Mouse (Mus musculus): ENCODE measurements around the gene Prrt1. TPM values are rescaled to one million over a fixed set of nuclear protein-coding genes. Genes with fewer than 3 reads are reported as not detected.

Gene Prrt1
- total and polyA plus RNA-seq, 3 experiments: not detected

DNA sequence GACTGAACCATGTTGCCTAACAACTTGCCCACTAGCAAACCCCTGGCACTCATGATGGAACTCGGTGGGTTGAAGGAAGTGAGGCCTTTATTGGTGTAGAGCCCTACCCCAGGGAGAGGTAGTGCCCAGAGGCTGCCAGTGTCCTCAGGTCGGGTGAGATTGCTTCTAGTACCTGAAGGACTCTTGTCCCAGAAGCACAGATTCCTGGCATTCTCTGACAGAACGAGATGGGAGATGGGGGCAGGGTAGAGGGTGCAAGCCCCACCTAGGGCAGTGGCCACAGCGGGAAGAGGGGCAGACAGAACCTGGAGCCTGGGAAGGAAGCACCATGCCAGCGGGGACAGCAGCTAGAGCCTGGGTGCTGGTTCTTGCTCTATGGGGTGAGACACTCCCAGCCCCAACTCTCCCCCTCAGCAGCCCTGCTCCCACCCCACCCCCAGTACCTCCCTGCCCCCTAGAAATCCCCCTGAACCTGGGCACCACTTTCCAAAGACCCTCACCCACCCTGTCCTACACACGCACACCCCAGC, 31.7 kb upstream of the Prrt1 start, which contains the start of gene Ager:
Gene Ager, plus strand, starts transcription at position 297 of the 530 bp plus-strand sequence.
- Histone ChIP-seq H3K4me1 (ENCODE audit: control insufficient read depth in 1 of 2, insufficient read depth in 2 of 2) (peaks cover 8 to 37% of the 10 kb centered on the region in 2 experiments), H3K9ac (ENCODE audit: insufficient read depth, low read depth) (no peak within 1 kb of the TSS), H3K9me3 (replicated peaks; ENCODE audit: low read length) (no peaks in the 10 kb centered on the region), H3K27me3 (replicated peaks) (no peaks in the 10 kb centered on the region), H3K4me3 (replicated peaks in 1 of 3; ENCODE audit: low read depth in 2 of 3, low read length in 2 of 3, poor library complexity in 1 of 3) (no peak within 1 kb of the TSS), H3K27ac (ENCODE audit: insufficient read depth, low read depth) (no peak within 1 kb of the TSS), H3K4me2 (ENCODE audit: insufficient read depth, low read depth, poor library complexity, severe bottlenecking) (no peak within 1 kb of the TSS), H3K79me2 (replicated peaks; ENCODE audit: control insufficient read depth, extremely low read depth, insufficient read depth, poor library complexity, severe bottlenecking) (peaks cover 3% of the 10 kb centered on the region), H3K36me3 (replicated peaks in 1 of 2; ENCODE audit: control insufficient read depth in 1 of 2, insufficient read depth in 1 of 2, low read length in 1 of 2) (peaks cover 31 to 68% of the 10 kb centered on the region in 2 experiments)
- TF ChIP-seq TBP (conservative IDR thresholded peaks at IDR 0.05; ENCODE audit: low read depth, low read length) (no peak), BHLHE40 (IDR thresholded peaks at IDR 0.05; ENCODE audit: low read depth, low read length) (no peak), UBTF (IDR thresholded peaks at IDR 0.05; ENCODE audit: low read depth, low read length) (no peak), MAX (IDR thresholded peaks at IDR 0.05; ENCODE audit: low read length) (no peak), JUN (IDR thresholded peaks at IDR 0.05; ENCODE audit: insufficient read depth, low read depth, low read length) (no peak), ZNF384 (IDR thresholded peaks at IDR 0.05; ENCODE audit: low read depth, low read length) (no peak), HCFC1 (IDR thresholded peaks at IDR 0.05; ENCODE audit: low read depth, low read length) (no peak), MXI1 (IDR thresholded peaks at IDR 0.05; ENCODE audit: low read depth, low read length) (no peak), MYC (IDR thresholded peaks at IDR 0.05; ENCODE audit: low read depth, low read length) (no peak)
- no peak for DNase-seq (ENCODE audit: extremely low read depth)
- dilution Hi-C loops (cut with MboI; ENCODE audit: extremely low pct_ligation_motif_present, extremely low pct_unique_long_range_greater_than_20kb, low sequenced_read_pairs) (no loop called here), in situ Hi-C loops (cut with MboI; ENCODE audit: low pct_ligation_motif_present, low pct_unique_long_range_greater_than_20kb, low sequenced_read_pairs) (no loop called here)

- in situ Hi-C loops (cut with MboI; ENCODE audit: low pct_ligation_motif_present, low pct_unique_long_range_greater_than_20kb, low sequenced_read_pairs): no loop called here
- Histone ChIP-seq H3K36me3 (replicated peaks in 1 of 2; ENCODE audit: control insufficient read depth in 1 of 2, insufficient read depth in 1 of 2, low read length in 1 of 2) (peaks cover 23 to 51% of the 10 kb centered on the region in 2 experiments), H3K4me2 (ENCODE audit: insufficient read depth, low read depth, poor library complexity, severe bottlenecking) (no peak overlapping the region), H3K9me3 (replicated peaks; ENCODE audit: low read length) (no peaks in the 10 kb centered on the region), H3K9ac (ENCODE audit: insufficient read depth, low read depth) (no peak overlapping the region), H3K79me2 (replicated peaks; ENCODE audit: control insufficient read depth, extremely low read depth, insufficient read depth, poor library complexity, severe bottlenecking) (peaks cover 7% of the 10 kb centered on the region), H3K4me1 (ENCODE audit: control insufficient read depth in 1 of 2, insufficient read depth in 2 of 2) (peaks cover 3 to 19% of the 10 kb centered on the region in 2 experiments), H3K27me3 (replicated peaks) (no peaks in the 10 kb centered on the region), H3K27ac (ENCODE audit: insufficient read depth, low read depth) (no peak overlapping the region), H3K4me3 (replicated peaks in 1 of 3; ENCODE audit: low read depth in 2 of 3, low read length in 2 of 3, poor library complexity in 1 of 3) (no peak overlapping the region)
- dilution Hi-C loops (cut with MboI; ENCODE audit: extremely low pct_ligation_motif_present, extremely low pct_unique_long_range_greater_than_20kb, low sequenced_read_pairs): no loop called here
- TF ChIP-seq ELF1 (IDR thresholded peaks at IDR 0.05; ENCODE audit: low read depth, low read length) (no peak), MAZ (IDR thresholded peaks at IDR 0.05; ENCODE audit: low read depth, low read length) (no peak), NELFE (IDR thresholded peaks at IDR 0.05; ENCODE audit: low read depth, low read length) (no peak), CHD2 (IDR thresholded peaks at IDR 0.05; ENCODE audit: low read length) (no peak), TBP (conservative IDR thresholded peaks at IDR 0.05; ENCODE audit: low read depth, low read length) (no peak), MEF2A (IDR thresholded peaks at IDR 0.05; ENCODE audit: borderline replicate concordance, low read depth, low read length) (no peak), IRF4 (IDR thresholded peaks at IDR 0.05; ENCODE audit: low read depth, low read length) (no peak), EP300 (IDR thresholded peaks at IDR 0.05; ENCODE audit: low read length) (no peak), MAFK (IDR thresholded peaks at IDR 0.05; ENCODE audit: insufficient replicate concordance, low read length) (no peak), SIN3A (IDR thresholded peaks at IDR 0.05; ENCODE audit: low read length) (no peak), BHLHE40 (IDR thresholded peaks at IDR 0.05; ENCODE audit: low read depth, low read length) (no peak), ZKSCAN1 (IDR thresholded peaks at IDR 0.05; ENCODE audit: borderline replicate concordance, low read depth, low read length) (no peak), SMC3 (IDR thresholded peaks at IDR 0.05; ENCODE audit: low read depth, low read length) (no peak), KAT2A (IDR thresholded peaks at IDR 0.05; ENCODE audit: insufficient replicate concordance, low read length) (no peak)
- DNase-seq (ENCODE audit: extremely low read depth): no peak
Observed at GRCm38 (mm10) chr17:34599891-34600290, 29.4 kb upstream of the Prrt1 start.
